Mouse (Mus musculus): ENCODE measurements around the gene Ccdc183.

The Ccdc183 gene

GRCm38 (mm10) chr2:25617578-25617977 lies at the start of gene Ccdc183:
Gene Ccdc183 (minus strand): TSS chr2:25617678.
- in situ Hi-C loops (cut with MboI), result no loop called here

GRCm38 (mm10) chr2:25666516-25666915 lies 49.0 kb upstream of the Ccdc183 start:
- in situ Hi-C loops (cut with MboI), result no loop called here

- in situ Hi-C loops (cut with MboI), result no loop called here
Measured at GRCm38 (mm10) chr2:25664125-25664524, 46.6 kb upstream of the Ccdc183 start.

- in situ Hi-C loops (cut with MboI), result no loop called here
Measured at GRCm38 (mm10) chr2:25663511-25663910, 46.0 kb upstream of the Ccdc183 start.

- in situ Hi-C loops (cut with MboI), result no loop called here
Measured at GRCm38 (mm10) chr2:25661245-25661970, 43.9 kb upstream of the Ccdc183 start.

GRCm38 (mm10) chr2:25660279-25660678 lies 42.8 kb upstream of the Ccdc183 start:
- in situ Hi-C loops (cut with MboI), result no loop called here

- in situ Hi-C loops (cut with MboI), result no loop called here
Measured at GRCm38 (mm10) chr2:25657652-25658051, 40.2 kb upstream of the Ccdc183 start, which contains the start of gene Lcn5. Gene Lcn5 (plus strand): TSS chr2:25657952.

- in situ Hi-C loops (cut with MboI), result no loop called here
Measured at GRCm38 (mm10) chr2:25657246-25657645, 39.8 kb upstream of the Ccdc183 start.

GRCm38 (mm10) chr2:25656691-25657090 lies 39.2 kb upstream of the Ccdc183 start:
- in situ Hi-C loops (cut with MboI), result no loop called here

GRCm38 (mm10) chr2:25654502-25654901 lies 37.0 kb upstream of the Ccdc183 start:
- in situ Hi-C loops (cut with MboI), result no loop called here

GRCm38 (mm10) chr2:25652902-25653301 lies 35.4 kb upstream of the Ccdc183 start, which contains the start of gene Lcn8:
Gene Lcn8 (plus strand): TSS chr2:25653120.
- in situ Hi-C loops (cut with MboI), result no loop called here

GRCm38 (mm10) chr2:25639890-25640289 lies 22.4 kb upstream of the Ccdc183 start:
- in situ Hi-C loops (cut with MboI), result no loop called here

GRCm38 (mm10) chr2:25634046-25634445 lies 16.6 kb upstream of the Ccdc183 start:
- in situ Hi-C loops (cut with MboI), result no loop called here

GRCm38 (mm10) chr2:25633616-25634015 lies 16.1 kb upstream of the Ccdc183 start:
- in situ Hi-C loops (cut with MboI), result no loop called here

- in situ Hi-C loops (cut with MboI), result no loop called here
Measured at GRCm38 (mm10) chr2:25628738-25629137, 11.3 kb upstream of the Ccdc183 start.

- in situ Hi-C loops (cut with MboI), result no loop called here
Measured at GRCm38 (mm10) chr2:25627811-25628210, 10.3 kb upstream of the Ccdc183 start, which contains the start of gene Fcna. Gene Fcna (minus strand): TSS chr2:25628030.

GRCm38 (mm10) chr2:25625986-25626385 lies 8.5 kb upstream of the Ccdc183 start:
- in situ Hi-C loops (cut with MboI), result no loop called here

- in situ Hi-C loops (cut with MboI), result no loop called here
Measured at GRCm38 (mm10) chr2:25621229-25622200, 4.0 kb upstream of the Ccdc183 start, which contains the start of gene Tmem141. Gene Tmem141 (minus strand): TSS chr2:25622005.

GRCm38 (mm10) chr2:25620852-25621228 lies 3.4 kb upstream of the Ccdc183 start:
- in situ Hi-C loops (cut with MboI), result no loop called here

GRCm38 (mm10) chr2:25620386-25620785 lies 2.9 kb upstream of the Ccdc183 start:
- in situ Hi-C loops (cut with MboI), result no loop called here

GRCm38 (mm10) chr2:25616398-25616797 lies 1.1 kb downstream of the Ccdc183 start:
- in situ Hi-C loops (cut with MboI), result no loop called here

GRCm38 (mm10) chr2:25608671-25609070 lies 8.8 kb downstream of the Ccdc183 start:
- in situ Hi-C loops (cut with MboI), result no loop called here

All from mature B cell (primary cell).